Mouse (Mus musculus) neural tube, embryonic 10.5 days (tissue): Measurements from ENCODE around the gene Mpp2.

Experiments
- DNase-seq: peaks from one replicate; pipeline ENCODE4 v3.0.0-alpha.2; 2017; ENCODE audit warnings: low spot score; ENCODE audit errors: extremely low spot score

Gene Mpp2

GRCm38 (mm10) chr11:102010140-102010539, 78.2 kb downstream of the Mpp2 start:
- DNase-seq = no peak

GRCm38 (mm10) chr11:102008954-102009637, 79.2 kb downstream of the Mpp2 start:
- DNase-seq = no peak

- DNase-seq = no peak
Measured at GRCm38 (mm10) chr11:102008372-102008771, 79.9 kb downstream of the Mpp2 start.
